Mouse (Mus musculus): ENCODE measurements around the gene Guk1. TPM values are rescaled to one million over a fixed set of nuclear protein-coding genes. Genes with fewer than 3 reads are reported as not detected.

Guk1 gene
- total and polyA plus RNA-seq, 2 experiments, result 46.2 to 69.7 TPM

DNA sequence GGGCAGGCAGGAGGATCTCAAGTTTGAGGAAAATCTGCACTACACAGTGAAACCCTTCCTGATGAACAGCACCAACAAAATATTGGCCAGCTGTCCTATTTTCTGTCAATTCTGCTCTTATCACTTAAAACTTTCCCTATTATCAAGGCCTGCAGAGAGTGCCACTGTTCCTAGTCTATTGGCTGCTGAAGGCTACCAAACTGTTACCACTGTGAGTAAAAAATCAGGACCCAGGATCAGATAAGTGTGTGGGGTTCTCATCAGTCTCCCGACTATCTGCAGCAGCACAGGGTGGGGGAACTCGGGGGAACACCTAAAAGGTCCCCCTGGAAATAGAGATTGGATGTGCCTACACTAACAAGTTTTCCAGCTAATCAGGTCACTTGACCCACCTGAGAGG lies 33.2 kb upstream of the Guk1 start:
- Histone ChIP-seq H3K4me1 (ENCODE audit: control insufficient read depth, insufficient read depth, low read length) (peaks cover 42% of the 10 kb centered on the region), H3K9ac (ENCODE audit: low read depth, low read length) (peak overlapping the region; percentile 10; the same call in 1 of the 2 replicates), H3K79me2 (ENCODE audit: control insufficient read depth, insufficient read depth, low read length) (peaks cover 63% of the 10 kb centered on the region), H3K27ac (replicated peaks; ENCODE audit: insufficient read depth, low read depth, low read length) (no peak overlapping the region), H3K36me3 (ENCODE audit: control insufficient read depth, insufficient read depth, low read length) (peaks cover 4% of the 10 kb centered on the region; the same call in 1 of the 2 replicates), H3K27me3 (ENCODE audit: control insufficient read depth, insufficient read depth, low read length) (no peaks in the 10 kb centered on the region), H3K4me3 (ENCODE audit: insufficient read depth, low read depth, low read length) (no peak overlapping the region)
- no peak for DNase-seq (ENCODE audit: extremely low read depth, low read depth, low spot score)
- 17% methylated on average over 2 of the region's 2 CpGs for WGBS
- TF ChIP-seq POLR2A (IDR thresholded peaks at IDR 0.05; ENCODE audit: extremely low read depth, insufficient read depth, low read length) (no peak), CTCF (IDR thresholded peaks at IDR 0.05; ENCODE audit: low read depth, low read length) (no peak)

DNA sequence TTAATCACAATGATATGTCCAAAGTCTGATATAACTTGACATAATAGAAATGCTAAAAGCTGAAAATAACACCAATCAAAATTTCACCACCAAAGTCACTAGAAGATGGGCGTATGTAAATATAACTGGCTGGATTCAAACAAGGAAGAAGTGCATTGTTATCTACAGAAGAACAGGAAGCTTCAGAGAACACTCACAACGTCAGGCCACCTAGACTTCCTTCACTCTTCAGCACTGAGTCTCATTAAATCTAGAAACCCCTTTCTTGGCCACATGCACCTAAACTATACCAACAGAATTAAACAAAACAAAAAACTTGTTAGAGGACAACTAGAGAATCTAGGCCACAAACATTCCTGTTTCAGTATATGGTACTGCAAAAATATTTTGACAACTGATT lies 32.5 kb upstream of the Guk1 start:
- 14% methylated on average over 2 of the region's 2 CpGs for WGBS
- Histone ChIP-seq H3K79me2 (ENCODE audit: control insufficient read depth, insufficient read depth, low read length) (peaks cover 65% of the 10 kb centered on the region), H3K27me3 (ENCODE audit: control insufficient read depth, insufficient read depth, low read length) (no peaks in the 10 kb centered on the region), H3K4me1 (ENCODE audit: control insufficient read depth, insufficient read depth, low read length) (peaks cover 45% of the 10 kb centered on the region), H3K9ac (ENCODE audit: low read depth, low read length) (no peak overlapping the region), H3K36me3 (ENCODE audit: control insufficient read depth, insufficient read depth, low read length) (peaks cover 7% of the 10 kb centered on the region; the same call in 1 of the 2 replicates), H3K4me3 (ENCODE audit: insufficient read depth, low read depth, low read length) (no peak overlapping the region), H3K27ac (replicated peaks; ENCODE audit: insufficient read depth, low read depth, low read length) (no peak overlapping the region)
- TF ChIP-seq POLR2A (IDR thresholded peaks at IDR 0.05; ENCODE audit: extremely low read depth, insufficient read depth, low read length), result no peak
- no peak for TF ChIP-seq CTCF (IDR thresholded peaks at IDR 0.05; ENCODE audit: low read depth, low read length)
- DNase-seq (ENCODE audit: extremely low read depth, low read depth, low spot score), result no peak

DNA sequence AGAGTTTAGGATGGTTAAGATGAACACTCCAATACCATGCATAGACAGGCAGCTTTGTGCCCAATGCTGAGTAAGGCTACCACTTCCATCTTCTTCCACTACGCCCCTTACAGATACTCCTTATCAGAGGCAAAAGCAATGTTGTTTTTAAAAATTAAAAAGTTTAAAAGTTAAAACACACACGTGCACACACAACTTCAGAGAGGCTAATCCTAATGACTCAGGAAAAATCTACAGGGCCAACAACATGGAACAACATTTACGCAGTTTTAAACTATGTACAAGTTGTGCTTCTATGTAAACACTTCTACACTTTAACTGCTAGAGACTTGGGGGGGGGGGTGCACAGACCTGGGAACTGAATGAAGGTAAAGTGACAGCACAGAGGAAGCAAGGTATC lies 32.0 kb upstream of the Guk1 start:
- Histone ChIP-seq H3K4me1 (ENCODE audit: control insufficient read depth, insufficient read depth, low read length) (peaks cover 46% of the 10 kb centered on the region), H3K36me3 (ENCODE audit: control insufficient read depth, insufficient read depth, low read length) (peaks cover 8% of the 10 kb centered on the region; the same call in 1 of the 2 replicates), H3K4me3 (ENCODE audit: insufficient read depth, low read depth, low read length) (no peak overlapping the region), H3K9ac (ENCODE audit: low read depth, low read length) (no peak overlapping the region), H3K27me3 (ENCODE audit: control insufficient read depth, insufficient read depth, low read length) (no peaks in the 10 kb centered on the region), H3K79me2 (ENCODE audit: control insufficient read depth, insufficient read depth, low read length) (peaks cover 68% of the 10 kb centered on the region), H3K27ac (replicated peaks; ENCODE audit: insufficient read depth, low read depth, low read length) (no peak overlapping the region)
- no peak for DNase-seq (ENCODE audit: extremely low read depth, low read depth, low spot score)
- WGBS, result 59% methylated on average over 3 of the region's 3 CpGs
- no peak for TF ChIP-seq CTCF (IDR thresholded peaks at IDR 0.05; ENCODE audit: low read depth, low read length)
- TF ChIP-seq POLR2A (IDR thresholded peaks at IDR 0.05; ENCODE audit: extremely low read depth, insufficient read depth, low read length), result no peak

DNA sequence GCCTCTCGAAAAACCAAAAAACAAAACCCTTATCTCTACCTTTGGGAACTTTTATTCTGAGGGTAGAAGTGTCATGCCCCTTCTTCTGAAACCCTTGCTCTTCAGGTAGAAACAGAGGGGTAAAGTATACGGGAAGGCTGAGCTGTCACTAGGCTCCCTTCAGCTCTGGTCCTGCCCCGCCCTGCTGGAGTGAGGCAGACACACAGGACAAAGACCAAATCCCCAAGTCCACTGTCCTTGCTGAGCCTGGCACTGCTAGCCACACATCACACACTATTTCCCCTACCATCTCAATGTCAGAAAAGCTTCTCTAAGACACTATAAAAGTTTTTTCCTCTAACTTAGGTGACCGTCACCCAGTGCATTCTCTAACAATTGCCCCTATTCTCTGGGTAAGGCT lies 30.3 kb upstream of the Guk1 start:
- H3K4me3 ChIP-seq (ENCODE audit: insufficient read depth, low read depth, low read length), result no peak overlapping the region
- peaks cover 79% of the 10 kb centered on the region for H3K79me2 ChIP-seq (ENCODE audit: control insufficient read depth, insufficient read depth, low read length)
- peaks cover 53% of the 10 kb centered on the region for H3K4me1 ChIP-seq (ENCODE audit: control insufficient read depth, insufficient read depth, low read length)
- TF ChIP-seq POLR2A (IDR thresholded peaks at IDR 0.05; ENCODE audit: extremely low read depth, insufficient read depth, low read length), result no peak
- TF ChIP-seq CTCF (IDR thresholded peaks at IDR 0.05; ENCODE audit: low read depth, low read length), result no peak
- WGBS, result 47% methylated on average over 4 of the region's 4 CpGs
- peak; percentile 68 for DNase-seq (ENCODE audit: extremely low read depth, low read depth, low spot score)
- no peak overlapping the region for H3K9ac ChIP-seq (ENCODE audit: low read depth, low read length)
- peaks cover 8% of the 10 kb centered on the region; the same call in 1 of the 2 replicates for H3K36me3 ChIP-seq (ENCODE audit: control insufficient read depth, insufficient read depth, low read length)
- no peaks in the 10 kb centered on the region for H3K27me3 ChIP-seq (ENCODE audit: control insufficient read depth, insufficient read depth, low read length)
- H3K27ac ChIP-seq (replicated peaks; ENCODE audit: insufficient read depth, low read depth, low read length), result no peak overlapping the region

DNA sequence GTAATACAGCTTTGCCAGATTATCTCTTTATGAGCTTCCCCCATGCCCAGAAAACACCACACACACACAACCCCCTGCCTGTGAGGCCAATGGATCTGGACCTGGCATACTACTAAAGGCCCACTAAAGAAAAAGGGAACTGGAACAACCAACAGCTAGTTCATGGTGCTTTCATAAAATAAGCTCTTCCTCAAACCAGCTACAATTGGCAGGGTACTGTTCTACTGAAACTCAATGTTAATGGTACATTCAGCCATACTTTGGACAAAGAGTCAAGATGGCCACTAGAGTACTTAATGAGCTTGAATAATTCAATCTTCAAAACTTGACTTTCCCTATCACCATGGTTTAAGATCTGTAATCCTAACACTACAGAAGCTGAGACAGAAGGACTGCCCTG lies 29.6 kb upstream of the Guk1 start:
- no peaks in the 10 kb centered on the region for H3K27me3 ChIP-seq (ENCODE audit: control insufficient read depth, insufficient read depth, low read length)
- no peak overlapping the region for H3K4me3 ChIP-seq (ENCODE audit: insufficient read depth, low read depth, low read length)
- H3K9ac ChIP-seq (ENCODE audit: low read depth, low read length), result no peak overlapping the region
- no peak for TF ChIP-seq POLR2A (IDR thresholded peaks at IDR 0.05; ENCODE audit: extremely low read depth, insufficient read depth, low read length)
- no peak for TF ChIP-seq CTCF (IDR thresholded peaks at IDR 0.05; ENCODE audit: low read depth, low read length)
- H3K36me3 ChIP-seq (ENCODE audit: control insufficient read depth, insufficient read depth, low read length), result peaks cover 8% of the 10 kb centered on the region; the same call in 1 of the 2 replicates
- H3K79me2 ChIP-seq (ENCODE audit: control insufficient read depth, insufficient read depth, low read length), result peaks cover 77% of the 10 kb centered on the region
- H3K4me1 ChIP-seq (ENCODE audit: control insufficient read depth, insufficient read depth, low read length), result peaks cover 53% of the 10 kb centered on the region
- no peak for DNase-seq (ENCODE audit: extremely low read depth, low read depth, low spot score)
- no peak overlapping the region for H3K27ac ChIP-seq (replicated peaks; ENCODE audit: insufficient read depth, low read depth, low read length)

DNA sequence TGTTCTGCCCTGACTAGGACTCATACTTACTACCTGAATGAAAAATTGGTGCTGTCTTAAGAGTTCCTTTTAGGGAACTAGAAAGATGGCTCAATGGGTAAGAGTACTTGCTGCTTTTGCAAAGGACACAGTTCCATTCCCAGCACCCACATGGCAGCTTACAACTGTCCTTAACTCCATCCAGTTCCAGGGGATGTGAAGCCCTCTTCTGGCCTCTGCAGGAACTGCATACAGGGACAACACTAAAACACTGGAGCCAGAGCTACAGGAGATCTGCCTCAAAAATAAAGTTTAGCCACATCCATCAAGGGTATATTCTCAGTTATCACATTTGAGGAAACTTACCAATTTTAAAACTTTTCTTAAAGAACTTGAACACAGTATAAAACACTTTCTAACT lies 27.1 kb upstream of the Guk1 start:
- Histone ChIP-seq H3K27me3 (ENCODE audit: control insufficient read depth, insufficient read depth, low read length) (no peaks in the 10 kb centered on the region), H3K4me1 (ENCODE audit: control insufficient read depth, insufficient read depth, low read length) (peaks cover 49% of the 10 kb centered on the region), H3K79me2 (ENCODE audit: control insufficient read depth, insufficient read depth, low read length) (peaks cover 76% of the 10 kb centered on the region), H3K4me3 (ENCODE audit: insufficient read depth, low read depth, low read length) (no peak overlapping the region), H3K9ac (ENCODE audit: low read depth, low read length) (no peak overlapping the region), H3K36me3 (ENCODE audit: control insufficient read depth, insufficient read depth, low read length) (peaks cover 11% of the 10 kb centered on the region; the same call in 1 of the 2 replicates), H3K27ac (replicated peaks; ENCODE audit: insufficient read depth, low read depth, low read length) (no peak overlapping the region)
- DNase-seq (ENCODE audit: extremely low read depth, low read depth, low spot score), result no peak
- no peak for TF ChIP-seq POLR2A (IDR thresholded peaks at IDR 0.05; ENCODE audit: extremely low read depth, insufficient read depth, low read length)
- peak; percentile 57; the same call in 1 of the 2 replicates for TF ChIP-seq CTCF (IDR thresholded peaks at IDR 0.05; ENCODE audit: low read depth, low read length)

Measured in liver, adult 2 months (tissue).